Mouse (Mus musculus) layer of hippocampus, adult 9-11 months (tissue): Measurements from ENCODE around the gene Utp14a.
A peak's percentile ranks its signal among the peaks of the same experiment; 100 is the strongest.

Source experiments
- DNase-seq: peaks from one replicate; pipeline ENCODE4 v3.0.0; 2022

The Utp14a gene

GRCm38 (mm10) chrX:48314530-48315079 is 57.9 kb downstream of the Utp14a start:
- peak; percentile 59 for DNase-seq

- no peak for DNase-seq
Measured at GRCm38 (mm10) chrX:48317444-48317843, 60.8 kb downstream of the Utp14a start.

- DNase-seq: no peak
Measured at GRCm38 (mm10) chrX:48318194-48318593, 61.5 kb downstream of the Utp14a start.
